Mouse (Mus musculus) heart, postnatal 10 days (tissue): Measurements from ENCODE around the gene Rplp2. TPM values are rescaled to one million over a fixed set of nuclear protein-coding genes. Genes with fewer than 3 reads are reported as not detected.
"Not testable (repeated sequence)": the region's sequence is repeated elsewhere in the genome, so short reads cannot be mapped to it uniquely, and the experiment has no call there.

Source experiments
- DNase-seq, 2 experiments: peaks; one replicate each; pipeline ENCODE4 v3.0.0; 2021
- intact Hi-C: fragments of 180-260 bp; cut with DNase I; formaldehyde crosslinking; loops from one replicate; pipeline ENCODE4 v1.15.1; 2025
- total RNA-seq, 2 experiments: library from RNA; stranded (reverse); gene quantifications; 2 replicates each; pipeline ENCODE4 v1.2.3; 2021

Rplp2 gene
- total RNA-seq, 2 experiments from 2014 or later = 1,065 to 1,124 TPM

GRCm38 (mm10) chr7:141443081-141443821, 3.9 kb upstream of the Rplp2 start:
- intact Hi-C loops = no loop called here
- DNase-seq = peak; percentile 31 to 48

GRCm38 (mm10) chr7:141443828-141444237, 3.3 kb upstream of the Rplp2 start, which contains the start of gene Pidd1:
Gene Pidd1, minus strand, starts transcription at chr7:141444025.
- intact Hi-C loops = no loop called here
- DNase-seq = peak; percentile 73 to 78

GRCm38 (mm10) chr7:141446374-141446773, 796 bp upstream of the Rplp2 start:
- DNase-seq, intact Hi-C loops: not testable (repeated sequence)

GRCm38 (mm10) chr7:141451928-141452327, 4.8 kb downstream of the Rplp2 start:
- no peak for DNase-seq
- intact Hi-C loops = no loop called here

GRCm38 (mm10) chr7:141453636-141454035, 6.5 kb downstream of the Rplp2 start:
- DNase-seq = no peak
- intact Hi-C loops = no loop called here

- intact Hi-C loops = no loop called here
- peak; percentile 95 to 97 for DNase-seq
These were observed 7.9 kb downstream of the Rplp2 start, which contains the start of gene Pnpla2 for GRCm38 (mm10) chr7:141454967-141455551. Gene Pnpla2, plus strand, starts transcription at chr7:141455198.

- peak; percentile 89 to 90 for DNase-seq
These were observed 8.6 kb downstream of the Rplp2 start for GRCm38 (mm10) chr7:141455610-141456314.

GRCm38 (mm10) chr7:141456739-141457138, 9.6 kb downstream of the Rplp2 start:
- DNase-seq = peak; percentile 65 to 69

More at GRCm38 (mm10) chr7:141455610-141456314, 8.6 kb downstream of the Rplp2 start:
- intact Hi-C loops = no loop called here

GRCm38 (mm10) chr7:141457236-141457635, 10.1 kb downstream of the Rplp2 start:
- no peak for DNase-seq
- intact Hi-C loops = no loop called here

More at GRCm38 (mm10) chr7:141456739-141457138, 9.6 kb downstream of the Rplp2 start:
- intact Hi-C loops = no loop called here

- intact Hi-C loops = no loop called here
- peak in 1 of 2 experiments; percentile 69 for DNase-seq
These were observed 11.0 kb downstream of the Rplp2 start for GRCm38 (mm10) chr7:141457986-141458660.

GRCm38 (mm10) chr7:141458661-141459060, 11.5 kb downstream of the Rplp2 start:
- intact Hi-C loops = no loop called here
- DNase-seq = no peak

- DNase-seq = peak in 1 of 2 experiments; percentile 23
- intact Hi-C loops = no loop called here
These were observed 12.1 kb downstream of the Rplp2 start for GRCm38 (mm10) chr7:141459301-141459711.

- intact Hi-C loops = no loop called here
These were observed 12.8 kb downstream of the Rplp2 start for GRCm38 (mm10) chr7:141460001-141460390.

GRCm38 (mm10) chr7:141460391-141461113, 13.4 kb downstream of the Rplp2 start, which contains the start of gene Cracr2b:
Gene Cracr2b, plus strand, starts transcription at chr7:141461094.
- intact Hi-C loops = no loop called here
- DNase-seq = peak in 1 of 2 experiments; percentile 47

More at GRCm38 (mm10) chr7:141460001-141460390, 12.8 kb downstream of the Rplp2 start:
- DNase-seq = peak in 1 of 2 experiments; percentile 58

GRCm38 (mm10) chr7:141461521-141462332, 14.6 kb downstream of the Rplp2 start:
- intact Hi-C loops = no loop called here
- DNase-seq = peak in 1 of 2 experiments; percentile 59

- DNase-seq = peak in 1 of 2 experiments; percentile 64
- intact Hi-C loops = no loop called here
These were observed 15.2 kb downstream of the Rplp2 start for GRCm38 (mm10) chr7:141462333-141462821.

- intact Hi-C loops = no loop called here
- peak; percentile 76 to 77 for DNase-seq
These were observed 16.8 kb downstream of the Rplp2 start for GRCm38 (mm10) chr7:141463824-141464602.
